Mouse (Mus musculus): ENCODE results near the gene Sel1l.

Gene Sel1l

DNA sequence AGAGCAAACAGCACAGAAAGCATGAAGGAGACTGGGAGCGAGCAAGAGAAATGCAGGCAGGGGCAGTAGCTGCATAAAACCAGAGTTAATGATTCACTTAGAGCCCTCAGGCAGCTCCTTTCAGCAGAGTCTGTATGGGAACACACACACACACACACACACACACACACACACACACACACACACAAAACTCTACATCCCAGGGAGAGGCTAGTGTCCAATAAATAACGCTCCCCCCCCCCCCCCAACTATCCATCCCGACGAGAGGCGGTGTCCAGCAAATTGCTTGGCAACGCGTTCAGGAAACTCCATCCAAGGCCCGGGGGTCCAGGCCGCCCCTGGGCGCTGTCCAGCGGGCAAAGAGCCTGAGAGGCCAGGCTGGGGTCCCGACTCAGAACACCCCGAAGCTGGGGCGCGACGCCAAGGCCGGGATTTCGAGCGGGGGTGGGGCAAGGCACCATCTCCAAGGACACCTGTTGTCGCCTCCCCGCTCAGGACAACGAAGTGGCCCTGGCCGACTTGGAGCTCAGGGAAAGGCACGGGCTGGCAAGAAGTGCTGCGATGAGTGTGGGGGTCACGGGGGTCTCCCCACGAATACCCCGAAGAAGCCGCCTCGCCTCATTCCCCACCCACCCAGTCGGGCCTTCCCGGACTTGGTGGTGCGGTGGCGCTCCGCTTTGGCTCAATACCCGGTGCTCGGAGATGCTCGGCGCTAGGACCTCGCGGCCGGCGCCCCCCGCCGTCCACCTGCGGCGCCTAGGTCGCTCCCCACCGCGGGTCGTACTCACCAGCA is 70.5 kb downstream of the Sel1l start:
- no peak for DNase-seq (ENCODE audit: low read depth, low spot score)

DNA sequence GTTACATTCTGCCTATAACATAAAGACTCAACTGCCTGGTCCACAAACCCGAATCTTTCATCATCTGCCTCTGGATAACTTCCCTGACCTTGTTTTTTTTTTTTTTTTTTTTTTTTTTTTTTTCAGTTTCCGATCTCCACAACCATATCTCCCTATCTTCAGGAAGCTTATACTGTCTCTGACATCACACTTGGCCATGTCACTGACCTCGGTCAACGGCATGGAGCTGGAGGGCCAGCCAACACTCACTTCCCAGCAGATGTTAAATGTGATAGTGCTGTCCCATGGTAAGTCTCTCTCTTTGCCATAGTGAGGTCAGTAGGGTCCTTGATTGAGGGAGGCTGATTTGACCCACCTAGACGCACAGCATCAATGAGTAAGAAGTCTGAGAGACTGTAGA is 72.6 kb downstream of the Sel1l start:
- DNase-seq (ENCODE audit: low read depth, low spot score), result no peak

GRCm38 (mm10) chr12:91774811-91775284 is 74.1 kb downstream of the Sel1l start:
- DNase-seq (ENCODE audit: low read depth, low spot score), result no peak

DNA sequence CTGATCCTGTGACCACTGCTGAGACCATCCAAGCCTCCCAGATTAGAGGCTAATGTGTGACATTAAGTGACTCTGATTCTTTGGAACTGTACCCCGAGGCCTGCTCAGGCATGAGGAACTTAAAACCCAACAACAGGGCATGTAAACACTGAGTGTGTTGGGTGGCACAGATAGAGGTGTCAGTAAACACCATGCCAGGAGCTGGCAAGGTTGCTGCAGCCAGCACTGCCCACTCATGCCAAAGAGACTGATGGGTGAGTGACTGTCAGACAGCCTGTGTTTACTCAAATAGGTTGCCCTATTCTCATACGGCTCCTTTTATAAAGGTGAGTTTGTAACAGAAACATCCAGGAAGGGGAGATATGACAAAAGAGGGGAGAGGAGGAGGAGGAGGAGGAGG is 80.1 kb downstream of the Sel1l start:
- DNase-seq (ENCODE audit: low read depth, low spot score), result no peak

DNA sequence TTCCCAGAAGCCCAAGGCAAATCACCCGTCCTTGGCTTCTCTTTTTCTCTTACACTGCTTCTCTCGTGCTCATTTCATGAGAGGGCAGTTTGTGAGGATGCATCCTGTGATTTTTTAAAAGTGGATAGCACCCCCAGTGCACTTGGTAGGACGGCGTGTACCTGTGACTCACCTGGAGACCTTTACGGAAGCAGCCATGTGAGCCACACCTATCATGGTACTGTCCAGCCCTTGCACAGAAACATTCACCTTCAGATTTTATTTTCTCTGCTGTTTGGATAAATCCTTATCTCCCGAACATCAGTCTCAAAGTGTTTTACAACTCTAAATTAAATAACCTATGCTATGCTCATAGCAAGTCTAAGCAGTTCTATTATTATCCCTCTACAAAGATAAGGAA is 80.8 kb downstream of the Sel1l start:
- DNase-seq (ENCODE audit: low read depth, low spot score), result no peak

DNA sequence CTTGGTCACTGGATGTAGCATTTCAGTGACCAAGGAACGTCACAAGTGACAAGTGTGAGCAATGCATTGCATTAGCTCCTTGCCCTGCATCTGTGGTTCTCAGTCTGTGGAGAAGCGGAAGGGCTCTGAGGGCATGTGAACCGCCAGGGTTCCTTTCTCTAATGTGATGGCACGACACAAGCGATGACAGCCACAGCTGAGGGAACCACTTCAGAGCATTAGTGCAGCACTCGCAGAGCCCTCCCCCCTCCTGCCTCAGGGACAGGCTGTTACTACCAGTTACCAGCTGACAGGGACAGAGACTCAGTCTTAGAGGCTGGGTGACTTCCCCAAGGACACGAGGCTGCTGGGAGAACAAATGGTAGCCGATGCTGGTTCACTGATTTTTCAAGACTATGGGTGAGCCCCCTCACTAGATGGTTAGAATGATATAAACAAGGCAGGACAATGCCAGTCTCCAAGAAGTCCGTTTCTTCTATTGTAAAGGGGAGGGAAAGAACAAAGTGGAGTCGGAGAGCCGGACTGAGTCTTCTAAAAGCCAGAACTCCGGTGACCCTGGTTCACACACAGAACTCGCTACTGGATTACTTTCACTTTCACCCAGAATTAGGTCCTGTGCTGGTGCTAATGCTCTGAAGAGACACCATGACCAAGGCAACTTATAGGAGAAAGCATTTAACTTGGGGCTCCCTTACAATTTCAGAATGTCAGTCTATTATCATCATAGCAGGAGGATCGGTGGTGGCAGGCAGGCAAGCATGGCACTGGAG is 82.4 kb downstream of the Sel1l start:
- DNase-seq (ENCODE audit: low read depth, low spot score), result no peak

GRCm38 (mm10) chr12:91765504-91765903 is 83.5 kb downstream of the Sel1l start:
- no peak for DNase-seq (ENCODE audit: low read depth, low spot score)

DNA sequence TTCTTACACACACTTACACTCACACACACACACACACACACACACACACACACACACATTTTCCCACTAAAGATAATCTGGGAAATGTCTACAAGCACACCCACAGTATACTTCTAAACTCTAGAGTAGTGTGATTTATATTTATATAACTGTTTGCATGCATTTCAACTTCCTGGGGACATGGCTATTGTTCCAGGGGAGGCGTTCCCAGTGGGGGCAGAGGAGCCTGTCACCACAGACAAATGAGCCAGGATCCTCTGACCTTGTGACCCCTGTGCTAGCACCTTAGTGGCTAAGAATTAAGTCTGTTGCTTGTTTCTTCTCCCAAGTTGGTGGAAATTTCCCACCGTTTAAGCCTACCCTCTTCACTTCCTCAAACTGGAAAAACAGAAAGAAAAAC is 83.9 kb downstream of the Sel1l start:
- DNase-seq (ENCODE audit: low read depth, low spot score), result no peak

- DNase-seq (ENCODE audit: low read depth, low spot score), result no peak
Observed at GRCm38 (mm10) chr12:91764471-91764870, 84.5 kb downstream of the Sel1l start.

- no peak for DNase-seq (ENCODE audit: low read depth, low spot score)
Observed at GRCm38 (mm10) chr12:91759836-91760235, 89.1 kb downstream of the Sel1l start.

- DNase-seq (ENCODE audit: low read depth, low spot score), result no peak
Observed at GRCm38 (mm10) chr12:91757854-91758562, 90.9 kb downstream of the Sel1l start.

DNA sequence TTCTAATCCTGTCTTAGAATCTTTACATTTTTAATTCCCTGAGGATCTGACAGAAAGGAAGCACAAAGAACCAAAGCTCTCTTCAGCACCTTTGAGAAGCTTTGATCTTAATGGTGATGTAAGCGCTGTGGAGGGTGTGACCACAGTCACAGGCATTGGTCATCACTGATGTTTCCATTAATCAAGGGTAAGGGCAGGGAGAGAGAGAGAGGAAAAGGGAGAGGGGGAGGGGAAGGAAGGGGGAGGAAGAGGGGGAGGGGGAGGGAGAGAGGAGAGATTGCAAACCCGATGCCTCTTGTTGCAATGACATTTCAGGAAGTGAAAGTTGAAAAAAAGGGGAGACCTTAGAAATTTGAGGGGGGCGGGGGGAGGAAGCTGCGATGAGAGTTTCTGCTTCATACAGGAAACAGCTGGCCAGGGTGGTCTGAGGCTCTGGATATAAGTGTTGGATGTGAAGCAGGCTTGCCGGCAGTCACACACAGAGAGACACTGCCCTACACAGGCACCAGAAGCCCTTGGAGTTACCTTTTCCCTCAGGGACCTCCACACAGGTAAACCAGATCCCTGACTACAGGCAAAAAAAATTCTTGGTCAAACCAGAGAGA is 92.3 kb downstream of the Sel1l start:
- DNase-seq (ENCODE audit: low read depth, low spot score), result no peak

Data from c-Kit-negative CD71-positive TER-119-positive erythroid progenitor cells, embryonic 14.5 days (primary cell).